Mouse (Mus musculus) olfactory bulb, adult 2 months (tissue): ENCODE measurements around the gene Dgcr8.

Source experiments
- CTCF ChIP-seq: fragments of 200-500 bp; IDR thresholded peaks from 2 replicates; pipeline ENCODE4 v1.5.1; 2012; ENCODE audit warnings: low read depth, mild to moderate bottlenecking, low read length, moderate library complexity; ENCODE audit not compliant: insufficient read depth
- POLR2A ChIP-seq: fragments of 200-500 bp; IDR thresholded peaks from 2 replicates; pipeline ENCODE4 v1.6.1; 2012; ENCODE audit warnings: mild to moderate bottlenecking, low read depth, low read length, moderate library complexity; ENCODE audit not compliant: insufficient read depth

GRCm38 (mm10) chr16:18250828-18251790, 37.9 kb downstream of the Dgcr8 start:
- TF ChIP-seq CTCF (no peak), POLR2A (no peak)
